Mouse (Mus musculus): ENCODE results near the gene Inpp4a.
A peak's percentile ranks its signal among the peaks of the same experiment; 100 is the strongest.

The Inpp4a gene

GRCm38 (mm10) chr1:37299540-37300491 lies at the start of gene Inpp4a:
Gene Inpp4a (plus strand): TSS chr1:37299865.
- DNase-seq (ENCODE audit: low read depth, low spot score): peak; percentile 87

- peak; percentile 80 for DNase-seq (ENCODE audit: low read depth, low spot score)
Measured at GRCm38 (mm10) chr1:37250643-37251310, 48.9 kb upstream of the Inpp4a start.

GRCm38 (mm10) chr1:37258443-37258842 lies 41.2 kb upstream of the Inpp4a start:
- DNase-seq (ENCODE audit: low read depth, low spot score): no peak

- peak; percentile 82 for DNase-seq (ENCODE audit: low read depth, low spot score)
Measured at GRCm38 (mm10) chr1:37272464-37272863, 27.2 kb upstream of the Inpp4a start.

GRCm38 (mm10) chr1:37286556-37286955 lies 13.1 kb upstream of the Inpp4a start:
- no peak for DNase-seq (ENCODE audit: low read depth, low spot score)

DNA sequence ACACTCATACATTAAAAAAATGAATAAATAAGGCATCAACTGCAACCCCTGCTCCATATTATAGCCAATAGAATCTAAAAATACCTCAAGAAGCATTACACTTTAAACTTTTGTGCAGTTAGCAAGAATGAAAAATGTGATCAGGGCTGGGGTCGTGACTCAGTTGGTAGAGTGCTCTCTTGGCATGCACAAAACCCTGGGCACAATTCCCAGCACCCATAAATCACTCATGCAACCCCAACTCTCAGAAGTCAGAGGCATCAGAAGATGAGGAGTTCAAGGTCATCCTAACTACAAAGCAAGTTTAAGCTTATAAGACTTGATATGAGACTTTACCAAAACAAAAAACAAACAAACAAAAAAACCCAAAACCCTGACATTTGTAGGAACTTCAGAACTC lies 11.9 kb upstream of the Inpp4a start:
- peak; percentile 47 for DNase-seq (ENCODE audit: low read depth, low spot score)

GRCm38 (mm10) chr1:37288181-37288935 lies 11.3 kb upstream of the Inpp4a start:
- no peak for DNase-seq (ENCODE audit: low read depth, low spot score)

DNA sequence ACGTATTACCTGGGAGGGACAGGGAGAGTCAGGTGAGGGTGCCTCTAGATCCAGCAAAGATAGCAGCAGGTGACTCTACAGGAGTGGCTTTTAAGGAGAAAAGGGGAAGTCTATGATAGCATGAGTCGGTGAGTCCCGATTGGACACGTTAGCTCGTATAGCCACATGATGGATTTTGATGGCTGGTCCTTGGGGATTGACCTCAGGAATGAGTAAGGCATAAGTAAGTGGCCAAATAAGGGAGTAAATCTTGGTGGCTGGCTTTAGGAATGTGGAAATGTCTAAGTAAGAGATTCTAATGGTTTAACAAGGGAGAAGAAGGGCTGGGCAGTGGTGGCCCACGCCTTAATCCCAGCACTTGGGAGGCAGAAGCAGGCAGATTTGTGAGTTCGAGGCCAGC lies 10.7 kb upstream of the Inpp4a start:
- DNase-seq (ENCODE audit: low read depth, low spot score): peak; percentile 85

- DNase-seq (ENCODE audit: low read depth, low spot score): no peak
Measured at GRCm38 (mm10) chr1:37296414-37296813, 3.3 kb upstream of the Inpp4a start.

- no peak for DNase-seq (ENCODE audit: low read depth, low spot score)
Measured at GRCm38 (mm10) chr1:37298904-37299303, 761 bp upstream of the Inpp4a start.

GRCm38 (mm10) chr1:37300650-37301049 lies 985 bp downstream of the Inpp4a start:
- no peak for DNase-seq (ENCODE audit: low read depth, low spot score)

- no peak for DNase-seq (ENCODE audit: low read depth, low spot score)
Measured at GRCm38 (mm10) chr1:37302801-37303200, 3.1 kb downstream of the Inpp4a start.

- DNase-seq (ENCODE audit: low read depth, low spot score): no peak
Measured at GRCm38 (mm10) chr1:37305691-37306287, 6.1 kb downstream of the Inpp4a start.

- peak; percentile 48 for DNase-seq (ENCODE audit: low read depth, low spot score)
Measured at GRCm38 (mm10) chr1:37307586-37307985, 7.9 kb downstream of the Inpp4a start.

DNA sequence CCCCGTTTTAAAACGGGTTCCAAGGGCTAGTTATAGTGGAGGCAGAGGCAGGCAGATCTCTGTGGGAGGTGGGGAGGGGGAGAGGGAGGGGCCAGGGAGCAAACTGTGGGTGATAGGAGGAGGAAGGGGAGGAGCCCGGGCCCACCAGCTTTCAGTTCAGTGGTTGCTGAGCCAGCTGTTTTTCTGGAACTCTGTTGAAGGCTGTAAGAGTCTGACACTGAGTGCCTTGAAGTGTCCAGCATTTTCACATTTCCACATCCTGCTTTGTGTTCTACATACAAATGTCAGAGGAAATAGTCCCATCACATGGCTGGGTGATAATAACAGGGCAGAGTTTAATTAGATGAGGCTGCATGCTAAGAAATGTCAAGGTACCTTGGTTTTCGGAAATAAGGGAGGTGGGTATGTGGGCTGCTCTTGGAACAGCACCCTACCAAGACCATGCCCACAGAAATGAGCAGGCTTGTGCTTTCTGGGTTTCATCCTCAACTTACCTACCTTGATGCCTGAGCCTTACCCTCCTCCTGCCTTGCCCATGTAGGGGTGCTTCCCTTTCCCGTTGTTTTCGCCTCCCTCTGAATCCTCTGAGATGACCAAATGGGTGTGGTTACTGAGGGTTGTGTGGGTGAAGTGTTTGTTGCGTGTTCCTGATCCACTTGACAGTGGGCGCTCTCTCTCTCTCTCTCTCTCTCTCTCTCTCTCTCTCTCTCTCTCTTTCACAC lies 8.5 kb downstream of the Inpp4a start:
- DNase-seq (ENCODE audit: low read depth, low spot score): no peak

DNA sequence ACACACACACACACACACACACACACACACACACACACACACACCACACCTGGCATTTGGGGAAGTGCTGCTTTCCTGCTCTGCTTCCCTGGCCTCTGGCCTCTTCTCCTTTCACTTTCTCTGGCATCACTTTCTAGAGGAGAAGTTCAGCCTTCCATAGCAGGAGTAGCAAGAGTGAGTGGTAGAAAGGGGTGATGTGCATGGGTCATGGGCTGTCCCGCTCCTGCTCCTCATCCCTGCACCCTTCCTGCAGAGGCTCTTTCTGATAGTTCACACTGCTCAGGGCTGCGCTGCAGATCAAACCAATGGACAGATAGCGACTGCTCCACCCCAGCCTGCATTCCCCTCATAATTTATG lies 9.1 kb downstream of the Inpp4a start:
- no peak for DNase-seq (ENCODE audit: low read depth, low spot score)

- DNase-seq (ENCODE audit: low read depth, low spot score): no peak
Measured at GRCm38 (mm10) chr1:37309939-37310515, 10.4 kb downstream of the Inpp4a start.

GRCm38 (mm10) chr1:37314338-37314737 lies 14.7 kb downstream of the Inpp4a start:
- no peak for DNase-seq (ENCODE audit: low read depth, low spot score)

- no peak for DNase-seq (ENCODE audit: low read depth, low spot score)
Measured at GRCm38 (mm10) chr1:37317644-37318285, 18.1 kb downstream of the Inpp4a start.

- no peak for DNase-seq (ENCODE audit: low read depth, low spot score)
Measured at GRCm38 (mm10) chr1:37318558-37318957, 18.9 kb downstream of the Inpp4a start.

Measured in 3T3-L1 (cell line).